Mouse (Mus musculus) thymus, adult 2 months (tissue): Measurements from ENCODE around the gene Cd160.

ENCODE experiments used
- CTCF ChIP-seq: fragments of 200-500 bp; IDR thresholded peaks from 2 replicates; pipeline ENCODE4 v1.5.1; 2012; ENCODE audit warnings: mild to moderate bottlenecking, control low read depth, low read length, moderate library complexity, borderline replicate concordance; ENCODE audit not compliant: control insufficient read depth, poor library complexity, insufficient read depth; ENCODE audit errors: extremely low read depth
- POLR2A ChIP-seq: fragments of 200-500 bp; IDR thresholded peaks from 2 replicates; pipeline ENCODE4 v1.6.1; 2012; ENCODE audit warnings: mild to moderate bottlenecking, low read length, control low read depth, moderate library complexity; ENCODE audit not compliant: control insufficient read depth, poor library complexity, insufficient read depth; ENCODE audit errors: extremely low read depth

GRCm38 (mm10) chr3:96823701-96824100, 5.5 kb downstream of the Cd160 start:
- TF ChIP-seq CTCF, result no peak
- TF ChIP-seq POLR2A, result no peak
